Mouse (Mus musculus): ENCODE data around the gene Hist1h4a.

GRCm38 (mm10) chr13:23747081-23747891 is 13.7 kb downstream of the Hist1h4a start:
- no peak for TF ChIP-seq POLR2A (IDR thresholded peaks at IDR 0.05; ENCODE audit: borderline replicate concordance, insufficient read depth, low read length)
- no peak for TF ChIP-seq CTCF (IDR thresholded peaks at IDR 0.05; ENCODE audit: borderline replicate concordance, insufficient read depth, low read depth, low read length)
